Mouse (Mus musculus) embryonic facial prominence, embryonic 10.5 days (tissue): ENCODE results near the gene Rps17. TPM values are rescaled to one million over a fixed set of nuclear protein-coding genes. Genes with fewer than 3 reads are reported as not detected.

Experiments used
- DNase-seq: peaks from one replicate; pipeline ENCODE4 v3.0.0-alpha.2; 2017; ENCODE audit warnings: low spot score
- H3K27ac ChIP-seq: fragments of 300-500 bp; sonication (generic); replicated peaks from 2 replicates; pipeline ENCODE4 v1.5.1; 2016; ENCODE audit warnings: mild to moderate bottlenecking
- H3K27me3 ChIP-seq: fragments of 300-500 bp; sonication (generic); replicated peaks from 2 replicates; pipeline ENCODE4 v1.6.1; 2016; ENCODE audit warnings: low read depth, mild to moderate bottlenecking; ENCODE audit not compliant: poor library complexity, severe bottlenecking
- H3K36me3 ChIP-seq: fragments of 300-500 bp; sonication (generic); replicated peaks from 2 replicates; pipeline ENCODE4 v1.6.1; 2016; ENCODE audit warnings: mild to moderate bottlenecking, moderate library complexity
- H3K4me1 ChIP-seq: fragments of 300-500 bp; sonication (generic); 2 replicates; pipeline ENCODE4 v1.6.1; 2016
- H3K4me3 ChIP-seq: fragments of 300-500 bp; sonication (generic); 2 replicates; pipeline ENCODE4 v1.5.1; 2016; ENCODE audit warnings: mild to moderate bottlenecking, moderate library complexity
- H3K9me3 ChIP-seq: fragments of 300-500 bp; sonication (generic); 2 replicates; pipeline ENCODE4 v1.6.1; 2016; ENCODE audit warnings: mild to moderate bottlenecking
- WGBS: fragments of 180-500 bp; shearing (Covaris S2); methylation state at CpG from one replicate; pipeline ENCODE4 v1.1.7; 2016; 5-methylcytosine and 5-hydroxymethylcytosine counted together
- polyA plus RNA-seq: library from polyadenylated mRNA; unstranded; fragments of >200 nt; fragmentation: Nextera tagmentation; extraction: Ambion mirVana; gene quantifications from 2 replicates; pipeline ENCODE4 v1.2.1, GENCODE M21; 2016

Rps17 gene
- 1,210 and 1,245 TPM in 2 replicates for polyA plus RNA-seq

DNA sequence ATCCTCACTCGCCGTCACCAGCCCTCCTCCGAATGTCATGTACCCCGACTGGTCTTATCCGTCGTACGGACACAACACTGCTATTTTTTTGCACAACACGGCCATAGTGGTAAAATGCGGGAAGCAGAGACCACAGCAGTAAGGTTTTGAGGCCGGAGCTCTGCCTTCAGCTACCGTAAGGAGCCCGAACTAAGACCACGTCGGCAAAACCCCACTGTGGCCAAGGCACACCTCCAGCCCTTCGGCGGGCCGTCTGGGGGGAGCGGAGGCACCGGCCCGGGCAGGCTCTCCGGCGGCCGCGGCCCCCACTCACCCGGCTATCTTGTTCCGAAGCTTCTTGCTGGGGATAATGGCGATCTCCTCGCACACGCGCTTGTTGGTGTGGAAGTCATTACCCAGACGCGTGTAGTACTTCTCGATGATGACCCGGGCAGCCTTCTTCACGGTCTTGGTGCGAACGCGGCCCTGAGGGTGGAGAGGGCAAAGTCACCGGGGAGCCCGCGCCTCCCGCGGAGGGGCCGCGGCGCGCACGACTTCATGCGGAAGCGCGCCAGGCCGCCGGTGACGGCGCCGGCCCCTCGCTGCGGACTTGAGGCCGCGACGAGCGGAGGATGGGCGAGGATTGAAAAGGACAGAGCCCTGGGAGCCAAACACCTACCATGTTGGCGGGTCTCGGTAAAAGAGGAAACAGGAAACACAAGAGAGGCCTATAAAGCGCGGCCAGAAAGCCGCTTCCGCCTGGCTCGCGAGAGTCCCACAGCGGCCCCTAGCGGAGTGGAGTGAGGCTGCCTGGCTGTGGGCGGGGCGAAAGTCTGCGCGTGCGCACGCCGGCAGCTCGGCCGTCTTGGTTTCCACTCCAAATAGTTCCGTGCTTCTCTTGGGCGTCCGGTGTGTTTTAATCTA, at the start of gene Rps17:
Gene Rps17, minus strand, starts transcription at position 711 of the 903 bp plus-strand sequence.
- Histone ChIP-seq H3K4me1 (peaks cover 19% of the 10 kb centered on the region), H3K27ac (peak within 1 kb of the TSS; percentile 96), H3K36me3 (peaks cover 44% of the 10 kb centered on the region), H3K9me3 (no peaks in the 10 kb centered on the region), H3K27me3 (no peaks in the 10 kb centered on the region), H3K4me3 (peak within 1 kb of the TSS; percentile 99)
- peak; percentile 98 for DNase-seq
- under 1% methylated on average over 85 of the region's 85 CpGs for WGBS

DNA sequence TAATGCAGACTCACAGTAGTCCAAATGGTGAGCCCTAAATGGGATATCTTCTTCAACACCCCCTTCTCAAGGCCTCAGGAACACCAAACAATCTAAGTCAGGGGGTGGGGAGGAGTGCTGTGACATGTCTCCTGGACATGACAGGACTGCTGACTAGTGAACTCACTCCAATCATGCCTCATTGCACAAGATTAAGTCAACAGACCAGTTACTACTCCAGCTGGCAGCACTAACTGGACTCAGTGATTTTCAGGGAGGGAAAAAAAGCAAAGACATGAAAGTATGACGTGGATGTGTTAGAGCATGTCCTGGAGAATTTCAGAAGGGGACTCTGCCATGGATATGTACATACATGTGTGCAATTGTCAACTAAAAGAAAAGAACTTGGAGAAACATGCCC, 34.3 kb upstream of the Rps17 start:
- DNase-seq: no peak
- H3K4me3 ChIP-seq: no peak overlapping the region
- no peak overlapping the region for H3K27ac ChIP-seq
- H3K36me3 ChIP-seq: no peaks in the 10 kb centered on the region
- no peaks in the 10 kb centered on the region for H3K4me1 ChIP-seq
- WGBS: 73% methylated on average over 1 of the region's 1 CpGs
- no peaks in the 10 kb centered on the region for H3K27me3 ChIP-seq
- no peaks in the 10 kb centered on the region for H3K9me3 ChIP-seq

DNA sequence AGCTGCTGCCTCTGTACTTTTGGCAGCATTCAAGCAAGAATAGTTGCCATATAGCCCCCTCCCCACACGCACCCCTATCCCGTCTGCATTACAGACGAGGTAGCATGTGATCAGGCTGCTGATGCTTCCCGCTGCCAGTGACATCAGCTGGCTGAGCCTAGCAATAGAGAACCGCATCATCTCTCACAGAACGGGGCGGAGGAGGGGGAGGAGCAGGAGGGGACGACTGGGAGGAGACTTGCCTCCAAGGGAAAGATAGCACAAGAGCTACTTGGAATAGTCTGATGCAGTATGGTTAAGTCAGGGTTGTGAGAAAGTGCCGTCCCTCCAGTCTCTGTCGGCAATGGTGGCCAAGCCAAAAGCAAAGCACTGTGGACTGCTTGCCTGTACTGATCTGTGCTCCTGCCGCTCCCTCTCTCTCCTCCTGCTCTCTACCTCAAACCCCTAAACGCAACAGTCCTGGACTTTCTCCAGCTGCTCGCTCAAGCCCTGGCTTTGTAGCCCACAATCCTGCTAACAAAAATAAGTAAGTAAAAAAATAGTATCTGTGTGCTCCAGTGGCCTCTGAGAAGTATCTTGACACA, 27.4 kb upstream of the Rps17 start:
- peak; percentile 53 for DNase-seq
- Histone ChIP-seq H3K36me3 (no peaks in the 10 kb centered on the region), H3K4me3 (peak overlapping the region; percentile 40), H3K27ac (no peak overlapping the region), H3K27me3 (peaks cover 25% of the 10 kb centered on the region), H3K9me3 (no peaks in the 10 kb centered on the region), H3K4me1 (peaks cover 10% of the 10 kb centered on the region)
- WGBS: 6% methylated on average over 13 of the region's 13 CpGs

DNA sequence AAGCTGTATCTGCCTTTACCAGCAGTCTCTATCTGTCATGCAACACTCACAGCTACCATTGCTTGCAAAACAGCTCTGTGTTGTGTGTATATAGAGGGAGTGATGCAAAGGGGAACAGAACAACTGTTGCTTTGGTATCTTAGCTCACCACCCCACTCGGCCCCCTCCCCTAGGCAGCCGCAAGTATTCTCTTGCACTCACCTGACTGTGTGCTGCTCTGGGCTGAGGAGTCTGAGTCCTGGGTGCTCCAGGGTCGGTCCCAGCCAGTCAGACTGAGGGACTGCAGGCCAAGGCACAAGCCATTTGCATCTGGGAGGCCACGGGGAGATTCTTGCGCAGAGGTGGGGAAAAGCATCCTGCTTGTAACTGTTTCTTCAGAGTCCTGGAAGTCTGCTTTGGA, 26.8 kb upstream of the Rps17 start:
- Histone ChIP-seq H3K4me3 (0 out of 2 replicates have a peak overlapping the region, but pooled peaks have one; percentile 40), H3K27me3 (peaks cover 25% of the 10 kb centered on the region), H3K4me1 (peaks cover 10% of the 10 kb centered on the region), H3K36me3 (no peaks in the 10 kb centered on the region), H3K9me3 (no peaks in the 10 kb centered on the region), H3K27ac (no peak overlapping the region)
- WGBS: 16% methylated on average over 5 of the region's 5 CpGs
- no peak for DNase-seq

DNA sequence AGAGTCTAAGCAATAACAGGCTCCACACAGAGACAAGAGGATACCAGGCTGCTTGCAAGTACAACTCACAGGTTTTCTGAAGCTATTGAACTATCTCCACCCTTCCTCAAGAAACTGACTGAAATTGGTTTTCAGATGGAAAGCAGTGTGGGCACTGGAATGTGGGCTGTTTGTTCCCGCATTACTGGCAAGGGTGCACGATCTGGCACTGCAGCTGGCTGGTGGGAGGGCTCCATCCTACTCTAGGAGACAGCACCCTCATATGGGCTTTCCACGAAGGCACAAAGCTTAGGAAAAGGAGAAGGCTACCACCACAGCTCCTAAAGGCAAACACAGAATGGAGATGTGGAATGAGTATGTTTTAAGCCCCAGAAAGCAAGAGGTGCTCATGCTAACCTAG, 24.7 kb upstream of the Rps17 start:
- peaks cover 10% of the 10 kb centered on the region for H3K4me1 ChIP-seq
- H3K36me3 ChIP-seq: no peaks in the 10 kb centered on the region
- DNase-seq: no peak
- H3K4me3 ChIP-seq: no peak overlapping the region
- H3K27me3 ChIP-seq: peaks cover 25% of the 10 kb centered on the region
- 70% methylated on average over 3 of the region's 3 CpGs for WGBS
- no peak overlapping the region for H3K27ac ChIP-seq
- no peaks in the 10 kb centered on the region for H3K9me3 ChIP-seq

DNA sequence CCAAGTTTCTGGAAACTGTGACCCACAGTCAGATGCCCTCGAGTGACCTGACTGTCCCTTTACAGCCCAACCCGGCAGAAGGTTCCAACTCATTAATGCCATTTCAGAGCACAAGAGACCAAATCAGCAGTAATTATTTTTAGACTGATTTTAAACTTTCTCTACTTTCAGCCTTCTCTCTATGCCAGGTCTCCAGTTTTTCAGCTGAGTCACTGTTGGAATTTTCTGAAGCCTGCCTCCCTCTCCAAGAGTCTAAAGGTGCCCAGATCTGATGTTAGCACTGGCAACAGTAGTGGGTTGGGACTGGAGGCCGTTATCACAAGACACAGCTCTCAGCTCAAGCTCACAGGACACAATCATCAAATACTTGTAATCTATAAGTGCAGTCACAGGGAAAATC, 22.9 kb upstream of the Rps17 start:
- Histone ChIP-seq H3K27ac (no peak overlapping the region), H3K27me3 (peaks cover 19% of the 10 kb centered on the region), H3K36me3 (no peaks in the 10 kb centered on the region), H3K4me3 (no peak overlapping the region), H3K9me3 (no peaks in the 10 kb centered on the region), H3K4me1 (peaks cover 10% of the 10 kb centered on the region)
- no peak for DNase-seq
- WGBS: 82% methylated on average over 3 of the region's 3 CpGs

DNA sequence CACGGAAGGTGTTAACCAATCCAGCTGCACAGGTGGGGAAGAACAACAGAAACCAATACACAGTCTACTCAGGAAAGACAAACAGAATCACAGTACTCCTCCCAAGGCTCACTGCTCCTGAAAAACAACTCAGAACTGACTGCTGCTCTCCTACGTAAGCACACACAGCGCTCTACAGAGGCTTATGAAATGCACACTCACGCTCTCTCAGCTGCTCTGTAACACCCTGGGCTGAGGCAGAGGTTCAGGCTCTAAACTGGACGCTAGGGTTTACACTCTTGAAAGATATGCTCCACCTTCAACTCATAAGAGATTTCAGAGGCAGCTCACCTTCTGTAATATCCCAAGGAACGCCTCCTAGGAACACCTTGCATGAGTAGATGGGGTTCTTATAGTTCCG, 11.9 kb upstream of the Rps17 start:
- no peak overlapping the region for H3K27ac ChIP-seq
- H3K4me1 ChIP-seq: no peaks in the 10 kb centered on the region
- peak; percentile 3 for DNase-seq
- 85% methylated on average over 7 of the region's 7 CpGs for WGBS
- H3K27me3 ChIP-seq: no peaks in the 10 kb centered on the region; the same call in 1 of the 2 replicates
- no peak overlapping the region for H3K4me3 ChIP-seq
- no peaks in the 10 kb centered on the region for H3K36me3 ChIP-seq
- H3K9me3 ChIP-seq: no peaks in the 10 kb centered on the region

DNA sequence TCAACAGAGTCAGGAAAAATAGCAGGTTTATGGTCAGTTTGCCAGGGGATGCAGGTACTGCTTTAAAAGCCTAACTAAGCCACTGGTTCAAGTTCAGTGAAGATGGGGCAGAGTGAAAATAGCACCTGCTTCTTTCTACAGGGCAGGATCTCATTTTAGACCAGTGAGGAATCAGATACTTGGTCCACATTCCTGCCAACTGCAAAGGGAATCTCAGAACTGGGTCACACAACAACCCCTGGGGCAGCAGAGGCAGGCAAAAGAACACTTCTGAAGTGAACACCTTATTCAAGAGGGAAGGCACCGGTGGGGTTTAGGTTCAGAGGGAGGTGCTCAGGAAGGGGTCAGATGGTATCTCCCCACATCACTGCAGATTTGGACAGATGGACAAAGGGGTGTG, 11.3 kb upstream of the Rps17 start:
- Histone ChIP-seq H3K9me3 (no peaks in the 10 kb centered on the region), H3K27me3 (no peaks in the 10 kb centered on the region; the same call in 1 of the 2 replicates), H3K4me1 (no peaks in the 10 kb centered on the region), H3K4me3 (no peak overlapping the region), H3K36me3 (no peaks in the 10 kb centered on the region), H3K27ac (no peak overlapping the region)
- WGBS: 91% methylated on average over 1 of the region's 1 CpGs
- DNase-seq: peak; percentile 1

DNA sequence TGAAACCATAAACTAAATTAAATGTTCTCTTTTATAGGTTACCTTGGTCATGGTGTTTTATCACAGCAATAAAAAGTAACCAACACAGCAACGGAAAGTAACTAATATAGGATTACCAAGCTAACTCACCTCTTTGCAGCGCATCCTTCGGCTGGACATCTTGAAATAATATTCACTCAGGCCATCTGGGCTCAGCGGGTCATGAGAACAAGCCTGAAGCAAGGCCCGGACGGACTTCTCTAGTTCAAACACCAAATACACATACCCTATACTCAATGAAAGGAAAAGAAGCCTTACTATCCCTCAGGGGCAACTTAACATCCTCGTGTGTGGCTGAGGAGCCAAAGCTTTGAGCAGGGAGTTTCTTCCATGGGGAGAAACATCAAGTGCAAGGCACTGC, 10.7 kb upstream of the Rps17 start:
- H3K36me3 ChIP-seq: no peaks in the 10 kb centered on the region
- H3K4me1 ChIP-seq: no peaks in the 10 kb centered on the region
- H3K4me3 ChIP-seq: no peak overlapping the region
- 72% methylated on average over 7 of the region's 7 CpGs for WGBS
- no peaks in the 10 kb centered on the region; the same call in 1 of the 2 replicates for H3K27me3 ChIP-seq
- H3K27ac ChIP-seq: no peak overlapping the region
- peak; percentile 7 for DNase-seq
- no peaks in the 10 kb centered on the region for H3K9me3 ChIP-seq

DNA sequence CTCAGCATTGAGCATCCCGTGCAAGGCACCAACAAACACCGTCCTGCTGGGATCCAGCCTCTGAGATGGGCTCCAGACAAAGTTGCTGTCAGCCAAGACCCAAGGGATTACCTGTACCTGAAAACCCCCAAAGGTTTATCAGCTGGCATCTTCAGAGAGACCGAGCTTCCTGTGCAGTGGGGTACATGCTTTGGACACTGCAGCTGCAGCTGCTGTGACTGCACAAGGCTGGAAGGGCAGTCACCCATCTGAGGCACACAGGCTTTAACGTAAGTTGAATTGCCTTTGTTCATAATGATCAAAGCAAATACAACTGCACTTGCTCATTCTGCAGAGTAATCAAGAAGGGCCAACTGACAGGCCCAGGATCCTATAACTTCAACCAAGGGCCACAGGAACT, 6.8 kb upstream of the Rps17 start:
- H3K4me1 ChIP-seq: no peaks in the 10 kb centered on the region
- no peaks in the 10 kb centered on the region for H3K9me3 ChIP-seq
- no peaks in the 10 kb centered on the region for H3K36me3 ChIP-seq
- H3K27ac ChIP-seq: no peak overlapping the region
- 85% methylated on average over 4 of the region's 4 CpGs for WGBS
- H3K27me3 ChIP-seq: no peaks in the 10 kb centered on the region; the same call in 1 of the 2 replicates
- no peak for DNase-seq
- no peak overlapping the region for H3K4me3 ChIP-seq

DNA sequence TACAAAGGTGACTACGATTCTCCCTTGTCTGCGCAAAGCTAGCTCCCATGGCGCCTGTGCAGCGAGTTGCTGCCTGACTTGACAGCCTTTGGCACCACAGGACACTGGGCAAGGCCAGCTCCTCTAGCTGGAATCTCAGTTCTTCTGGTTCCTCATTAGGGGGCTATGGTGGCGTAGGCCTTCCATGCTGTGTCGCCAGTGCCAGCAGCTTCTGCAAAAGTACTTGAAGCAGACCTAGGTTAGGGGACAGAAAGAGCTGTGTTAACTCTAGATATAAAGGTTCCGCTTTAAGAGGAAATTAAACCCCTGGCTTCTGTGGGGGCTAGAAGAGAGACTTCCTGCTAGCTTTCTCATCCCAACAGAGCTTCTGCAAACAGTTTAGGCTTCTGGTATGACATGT, 3.2 kb upstream of the Rps17 start:
- Histone ChIP-seq H3K36me3 (peaks cover 9% of the 10 kb centered on the region), H3K9me3 (no peaks in the 10 kb centered on the region), H3K4me1 (peaks cover 9% of the 10 kb centered on the region), H3K27me3 (no peaks in the 10 kb centered on the region), H3K27ac (no peak overlapping the region), H3K4me3 (no peak overlapping the region)
- WGBS: 57% methylated on average over 7 of the region's 7 CpGs
- DNase-seq: no peak

DNA sequence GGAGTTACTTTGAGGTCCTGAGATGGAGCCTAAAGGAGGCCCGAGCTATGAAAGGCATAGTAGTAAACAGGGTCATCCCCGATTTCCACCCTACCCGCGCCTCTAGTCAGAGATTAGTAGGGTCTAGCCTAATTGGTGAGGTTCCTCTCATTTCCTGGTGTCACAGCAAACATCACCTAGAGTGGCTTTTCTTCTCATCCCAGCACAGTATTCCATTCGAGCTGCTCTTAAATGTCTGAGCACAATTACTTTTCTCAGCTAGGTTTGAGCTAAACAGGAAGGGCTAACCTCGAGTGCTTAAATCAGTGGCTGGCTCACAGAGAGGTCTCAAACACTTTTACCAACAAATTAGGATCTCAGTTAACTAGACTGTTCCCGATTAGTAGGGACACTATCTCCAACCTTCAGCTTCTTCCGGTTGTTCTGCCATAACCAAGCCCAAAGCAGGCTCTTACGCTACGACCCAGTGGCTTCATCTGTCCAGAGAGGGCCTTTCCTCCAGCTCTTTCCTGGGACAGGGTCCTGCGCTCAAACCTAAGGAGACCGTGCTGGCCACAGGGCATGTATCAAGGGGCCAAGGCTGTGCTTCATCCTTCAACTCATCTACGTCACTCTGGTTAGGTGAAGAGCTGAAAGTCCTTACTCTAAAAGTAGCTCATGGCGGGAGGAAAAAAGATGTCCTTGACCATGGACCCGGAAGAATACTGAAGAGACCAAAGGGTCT, 555 bp upstream of the Rps17 start:
- H3K27ac ChIP-seq: peak overlapping the region; percentile 96

More for the DNA sequence above, 555 bp upstream of the Rps17 start:
- Histone ChIP-seq H3K27me3 (no peaks in the 10 kb centered on the region), H3K4me3 (peak overlapping the region; percentile 99), H3K9me3 (no peaks in the 10 kb centered on the region), H3K4me1 (peaks cover 19% of the 10 kb centered on the region), H3K36me3 (peaks cover 35% of the 10 kb centered on the region)
- DNase-seq: no peak
- 62% methylated on average over 15 of the region's 15 CpGs for WGBS
